Mouse (Mus musculus): ENCODE data around the gene Reln. TPM values are rescaled to one million over a fixed set of nuclear protein-coding genes. Genes with fewer than 3 reads are reported as not detected.

Reln gene
- polyA plus RNA-seq, 1 experiment, result 184 TPM

GRCm38 (mm10) chr5:21986311-21986710, 358.2 kb downstream of the Reln start:
- WGBS, result 48% methylated on average over 4 of the region's 4 CpGs
- TF ChIP-seq POLR2A (IDR thresholded peaks at IDR 0.05; ENCODE audit: borderline replicate concordance, insufficient read depth, low read length) (no peak), CTCF (IDR thresholded peaks at IDR 0.05; ENCODE audit: borderline replicate concordance, insufficient read depth, low read depth, low read length) (peak; percentile 50; the same call in 1 of the 2 replicates)
- no peak overlapping the region for H3K4me3 ChIP-seq (replicated peaks; ENCODE audit: insufficient read depth, low read depth, low read length)
- no peak overlapping the region for H3K27ac ChIP-seq (ENCODE audit: insufficient read depth, low read length)
- H3K27me3 ChIP-seq (ENCODE audit: control insufficient read depth, insufficient read depth, low read length), result no peaks in the 10 kb centered on the region
- DNase-seq, result peak; percentile 71 to 72
- peaks cover 2% of the 10 kb centered on the region for H3K4me1 ChIP-seq (ENCODE audit: control insufficient read depth, insufficient read depth, low read length)

- H3K4me3 ChIP-seq (replicated peaks; ENCODE audit: insufficient read depth, low read depth, low read length), result no peak overlapping the region
- no peak for DNase-seq
- no peaks in the 10 kb centered on the region for H3K27me3 ChIP-seq (ENCODE audit: control insufficient read depth, insufficient read depth, low read length)
- TF ChIP-seq POLR2A (IDR thresholded peaks at IDR 0.05; ENCODE audit: borderline replicate concordance, insufficient read depth, low read length) (no peak), CTCF (IDR thresholded peaks at IDR 0.05; ENCODE audit: borderline replicate concordance, insufficient read depth, low read depth, low read length) (no peak)
- WGBS, result 85% methylated on average over 3 of the region's 3 CpGs
- peaks cover 12% of the 10 kb centered on the region for H3K4me1 ChIP-seq (ENCODE audit: control insufficient read depth, insufficient read depth, low read length)
- no peak overlapping the region for H3K27ac ChIP-seq (ENCODE audit: insufficient read depth, low read length)
Measured at GRCm38 (mm10) chr5:21983021-21983667, 361.4 kb downstream of the Reln start.

GRCm38 (mm10) chr5:21981216-21981615, 363.3 kb downstream of the Reln start:
- H3K4me1 ChIP-seq (ENCODE audit: control insufficient read depth, insufficient read depth, low read length), result peaks cover 12% of the 10 kb centered on the region
- 29% methylated on average over 3 of the region's 3 CpGs for WGBS
- no peaks in the 10 kb centered on the region for H3K27me3 ChIP-seq (ENCODE audit: control insufficient read depth, insufficient read depth, low read length)
- DNase-seq, result peak in 1 of 2 experiments; percentile 56
- TF ChIP-seq CTCF (IDR thresholded peaks at IDR 0.05; ENCODE audit: borderline replicate concordance, insufficient read depth, low read depth, low read length), result no peak
- H3K27ac ChIP-seq (ENCODE audit: insufficient read depth, low read length), result no peak overlapping the region; the same call in 1 of the 2 replicates
- H3K4me3 ChIP-seq (replicated peaks; ENCODE audit: insufficient read depth, low read depth, low read length), result no peak overlapping the region

- Histone ChIP-seq H3K4me1 (ENCODE audit: control insufficient read depth, insufficient read depth, low read length) (peaks cover 12% of the 10 kb centered on the region), H3K4me3 (replicated peaks; ENCODE audit: insufficient read depth, low read depth, low read length) (no peak overlapping the region), H3K27ac (ENCODE audit: insufficient read depth, low read length) (no peak overlapping the region), H3K27me3 (ENCODE audit: control insufficient read depth, insufficient read depth, low read length) (no peaks in the 10 kb centered on the region)
- 33% methylated on average over 3 of the region's 3 CpGs for WGBS
- TF ChIP-seq POLR2A (IDR thresholded peaks at IDR 0.05; ENCODE audit: borderline replicate concordance, insufficient read depth, low read length) (no peak), CTCF (IDR thresholded peaks at IDR 0.05; ENCODE audit: borderline replicate concordance, insufficient read depth, low read depth, low read length) (no peak)
- peak in 1 of 2 experiments; percentile 59 for DNase-seq
Measured at GRCm38 (mm10) chr5:21980544-21980943, 364.0 kb downstream of the Reln start.

GRCm38 (mm10) chr5:21973266-21974010, 371.1 kb downstream of the Reln start:
- no peak overlapping the region for H3K4me3 ChIP-seq (replicated peaks; ENCODE audit: insufficient read depth, low read depth, low read length)
- TF ChIP-seq CTCF (IDR thresholded peaks at IDR 0.05; ENCODE audit: borderline replicate concordance, insufficient read depth, low read depth, low read length) (no peak), POLR2A (IDR thresholded peaks at IDR 0.05; ENCODE audit: borderline replicate concordance, insufficient read depth, low read length) (no peak)
- no peaks in the 10 kb centered on the region for H3K27me3 ChIP-seq (ENCODE audit: control insufficient read depth, insufficient read depth, low read length)
- WGBS, result 19% methylated on average over 5 of the region's 5 CpGs
- no peaks in the 10 kb centered on the region for H3K4me1 ChIP-seq (ENCODE audit: control insufficient read depth, insufficient read depth, low read length)
- peak in 1 of 2 experiments; percentile 33 for DNase-seq
- H3K27ac ChIP-seq (ENCODE audit: insufficient read depth, low read length), result no peak overlapping the region

GRCm38 (mm10) chr5:21961796-21962195, 382.7 kb downstream of the Reln start:
- DNase-seq, result no peak
- TF ChIP-seq CTCF (IDR thresholded peaks at IDR 0.05; ENCODE audit: borderline replicate concordance, insufficient read depth, low read depth, low read length) (no peak), POLR2A (IDR thresholded peaks at IDR 0.05; ENCODE audit: borderline replicate concordance, insufficient read depth, low read length) (no peak)
- 98% methylated on average over 1 of the region's 1 CpGs for WGBS
- Histone ChIP-seq H3K4me1 (ENCODE audit: control insufficient read depth, insufficient read depth, low read length) (no peaks in the 10 kb centered on the region; the same call in 1 of the 2 replicates), H3K27ac (ENCODE audit: insufficient read depth, low read length) (no peak overlapping the region), H3K4me3 (replicated peaks; ENCODE audit: insufficient read depth, low read depth, low read length) (no peak overlapping the region), H3K27me3 (ENCODE audit: control insufficient read depth, insufficient read depth, low read length) (no peaks in the 10 kb centered on the region)

- DNase-seq, result peak in 1 of 2 experiments; percentile 14
- Histone ChIP-seq H3K4me1 (ENCODE audit: control insufficient read depth, insufficient read depth, low read length) (no peaks in the 10 kb centered on the region; the same call in 1 of the 2 replicates), H3K4me3 (replicated peaks; ENCODE audit: insufficient read depth, low read depth, low read length) (no peak overlapping the region), H3K27ac (ENCODE audit: insufficient read depth, low read length) (no peak overlapping the region), H3K27me3 (ENCODE audit: control insufficient read depth, insufficient read depth, low read length) (no peaks in the 10 kb centered on the region)
- 21% methylated on average over 14 of the region's 14 CpGs for WGBS
- TF ChIP-seq CTCF (IDR thresholded peaks at IDR 0.05; ENCODE audit: borderline replicate concordance, insufficient read depth, low read depth, low read length), result no peak
- TF ChIP-seq POLR2A (IDR thresholded peaks at IDR 0.05; ENCODE audit: borderline replicate concordance, insufficient read depth, low read length), result no peak
Measured at GRCm38 (mm10) chr5:21960151-21960550, 384.4 kb downstream of the Reln start.

- Histone ChIP-seq H3K4me3 (replicated peaks; ENCODE audit: insufficient read depth, low read depth, low read length) (no peak overlapping the region), H3K27ac (ENCODE audit: insufficient read depth, low read length) (no peak overlapping the region), H3K27me3 (ENCODE audit: control insufficient read depth, insufficient read depth, low read length) (no peaks in the 10 kb centered on the region), H3K4me1 (ENCODE audit: control insufficient read depth, insufficient read depth, low read length) (no peaks in the 10 kb centered on the region; the same call in 1 of the 2 replicates)
- DNase-seq, result no peak
- TF ChIP-seq POLR2A (IDR thresholded peaks at IDR 0.05; ENCODE audit: borderline replicate concordance, insufficient read depth, low read length) (no peak), CTCF (IDR thresholded peaks at IDR 0.05; ENCODE audit: borderline replicate concordance, insufficient read depth, low read depth, low read length) (no peak)
- WGBS, result 75% methylated on average over 4 of the region's 4 CpGs
Measured at GRCm38 (mm10) chr5:21957586-21957985, 386.9 kb downstream of the Reln start.

Data from cerebellum, adult 2 months (tissue).